Mouse (Mus musculus) adrenal gland, adult 8-10 months (tissue): Measurements from ENCODE around the gene Hsd11b1. TPM values are rescaled to one million over a fixed set of nuclear protein-coding genes. Genes with fewer than 3 reads are reported as not detected.

Experiments
- DNase-seq: peaks from one replicate; pipeline ENCODE4 v3.0.0; 2022
- total RNA-seq, 4 experiments: library from RNA; stranded (reverse); gene quantifications; 2 replicates each; pipeline ENCODE4 v1.2.4; 2022

Hsd11b1 gene
- total RNA-seq, 4 experiments from 2014 or later = 58.1 to 94.0 (median 71.6) TPM

- no peak for DNase-seq
Observed at GRCm38 (mm10) chr1:193242863-193243262, 21.0 kb downstream of the Hsd11b1 start.

DNA sequence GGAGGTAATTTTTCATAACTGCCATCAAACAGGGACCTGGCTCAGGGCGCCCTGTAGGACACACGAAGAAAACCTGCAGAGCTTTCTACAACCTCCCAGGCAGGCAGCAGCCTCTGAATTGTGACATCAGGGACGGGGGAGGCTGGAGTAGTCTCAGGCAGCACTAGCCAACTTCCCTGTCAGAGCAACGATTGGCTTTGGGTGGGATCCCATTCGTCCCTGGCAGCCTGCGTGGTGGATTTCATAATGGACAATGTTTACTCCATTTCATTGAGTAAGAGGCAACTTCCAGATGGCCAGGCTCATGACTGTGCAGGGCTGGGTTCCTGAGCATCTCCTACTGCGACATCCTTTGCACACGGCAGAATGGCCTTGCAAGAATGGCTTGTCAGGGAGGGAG is 21.6 kb downstream of the Hsd11b1 start:
- DNase-seq = peak; percentile 47

GRCm38 (mm10) chr1:193241436-193241835 is 22.4 kb downstream of the Hsd11b1 start:
- DNase-seq = no peak

DNA sequence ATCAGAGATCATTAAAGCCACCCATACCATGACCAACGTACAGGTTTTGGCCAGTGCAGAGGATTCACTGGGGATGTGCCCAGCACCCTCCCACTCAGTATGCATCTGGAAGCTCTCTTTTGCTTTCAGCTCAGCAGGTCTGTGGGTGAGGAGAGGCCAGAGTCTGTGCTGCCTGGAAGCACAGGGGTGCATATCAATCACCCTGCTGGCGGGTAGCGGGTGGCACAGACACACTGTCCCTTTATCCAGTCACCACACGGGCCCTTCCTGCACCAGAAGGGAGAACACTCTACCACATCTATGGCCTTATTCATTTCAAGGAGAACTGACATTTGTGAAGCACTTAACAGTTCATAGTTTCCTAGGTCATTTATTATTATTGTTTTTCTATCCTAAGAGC is 25.4 kb downstream of the Hsd11b1 start:
- DNase-seq = no peak

DNA sequence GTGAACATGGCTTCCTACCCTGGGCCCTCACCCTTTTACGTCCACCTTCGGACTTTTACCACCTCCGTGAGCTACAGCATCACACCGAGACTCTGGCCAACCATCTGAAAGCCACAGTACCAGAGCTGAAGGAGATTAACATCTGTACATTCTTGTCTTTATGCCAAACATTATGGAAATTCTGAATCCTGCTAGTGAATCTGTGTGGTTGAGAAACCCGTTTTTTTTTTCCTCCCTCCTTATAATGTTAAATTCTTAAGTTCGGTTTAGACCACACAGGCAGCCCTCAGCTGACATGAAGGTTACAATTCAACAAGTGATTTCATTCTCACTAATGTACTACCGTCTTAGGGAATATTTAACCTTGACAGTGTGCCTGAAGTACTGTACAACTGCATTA is 28.9 kb downstream of the Hsd11b1 start:
- DNase-seq = no peak

GRCm38 (mm10) chr1:193234130-193234645 is 29.7 kb downstream of the Hsd11b1 start:
- DNase-seq = no peak

GRCm38 (mm10) chr1:193232732-193233131 is 31.1 kb downstream of the Hsd11b1 start:
- no peak for DNase-seq

DNA sequence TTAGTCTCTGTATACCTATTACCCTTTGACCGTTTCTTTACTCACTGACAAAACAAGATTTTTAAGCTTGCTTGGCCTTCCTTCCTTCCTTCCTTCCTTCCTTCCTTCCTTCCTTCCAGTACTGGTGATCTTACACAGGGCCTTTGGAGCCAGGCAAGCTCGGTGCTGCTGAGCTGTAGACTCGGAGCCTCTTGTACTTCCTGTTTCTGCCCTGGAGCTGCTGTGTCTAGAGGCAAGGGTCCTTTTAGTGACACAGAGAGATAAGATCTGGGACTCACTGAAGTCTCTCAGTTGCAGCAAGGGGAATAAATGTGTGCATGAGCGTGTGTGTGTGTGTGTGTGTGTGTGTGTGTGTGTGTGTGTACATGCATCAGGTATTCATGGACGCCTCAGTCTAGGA is 32.9 kb downstream of the Hsd11b1 start:
- DNase-seq = no peak

DNA sequence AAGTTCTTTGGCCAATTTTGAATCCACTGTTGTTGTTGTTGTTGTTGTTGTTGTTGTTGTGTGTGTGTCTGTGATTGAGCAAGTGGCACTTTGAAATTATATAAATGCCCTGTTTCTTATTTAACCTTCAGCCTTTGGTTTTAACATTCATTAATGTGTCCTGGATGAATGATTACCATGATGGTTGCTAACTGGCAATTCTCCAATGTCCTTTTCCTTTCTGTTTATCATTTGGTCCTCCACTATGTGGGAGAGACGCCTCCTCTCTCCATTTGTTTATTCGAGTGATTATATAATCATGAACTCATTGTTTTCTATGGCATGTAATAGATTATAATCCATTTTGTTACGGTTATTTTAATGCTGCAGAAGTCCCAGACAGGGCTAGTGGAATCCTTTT is 33.3 kb downstream of the Hsd11b1 start:
- DNase-seq = no peak

DNA sequence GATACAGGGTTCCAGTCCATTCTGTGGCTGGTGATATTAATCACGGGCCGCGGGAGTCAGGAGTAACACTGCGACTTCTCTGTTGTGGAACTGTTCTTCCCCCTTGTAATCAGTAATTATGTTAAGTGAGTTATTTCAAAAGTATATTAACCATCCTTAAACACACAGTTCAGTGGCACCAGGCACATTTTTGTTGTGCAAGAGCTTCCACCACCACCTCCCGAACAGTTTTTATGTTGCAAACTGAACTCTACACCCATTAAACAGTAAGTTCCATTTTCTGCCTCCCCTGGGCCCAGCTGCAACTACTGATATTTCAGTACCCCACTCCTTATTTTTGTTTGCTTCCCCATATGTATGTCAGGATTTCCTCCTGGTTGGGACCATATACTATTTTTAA is 34.3 kb downstream of the Hsd11b1 start:
- DNase-seq = no peak

GRCm38 (mm10) chr1:193227537-193227936 is 36.3 kb downstream of the Hsd11b1 start:
- DNase-seq = no peak

GRCm38 (mm10) chr1:193226724-193227522 is 37.0 kb downstream of the Hsd11b1 start:
- no peak for DNase-seq

GRCm38 (mm10) chr1:193226114-193226513 is 37.8 kb downstream of the Hsd11b1 start:
- no peak for DNase-seq

DNA sequence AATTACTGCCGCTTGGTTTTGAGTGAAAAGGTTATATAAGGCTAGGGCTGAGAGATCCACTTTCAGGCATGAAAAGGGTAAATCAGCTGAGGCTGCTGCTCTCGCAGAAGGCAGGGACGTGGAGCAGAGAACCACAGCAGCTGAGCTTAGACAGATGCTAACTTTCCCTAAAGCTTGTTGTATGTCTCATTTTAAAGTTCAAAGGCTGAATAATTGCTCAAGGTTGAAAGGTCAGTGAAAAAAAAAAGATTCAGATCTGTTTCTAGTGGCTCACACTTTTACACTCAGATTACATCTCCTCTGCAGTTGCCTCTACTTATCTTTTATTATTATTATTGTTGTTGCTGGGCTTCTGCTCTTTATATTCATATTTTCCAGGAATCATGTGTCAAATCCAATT is 38.3 kb downstream of the Hsd11b1 start:
- no peak for DNase-seq

- DNase-seq = no peak
Observed at GRCm38 (mm10) chr1:193220408-193220807, 43.5 kb downstream of the Hsd11b1 start.

DNA sequence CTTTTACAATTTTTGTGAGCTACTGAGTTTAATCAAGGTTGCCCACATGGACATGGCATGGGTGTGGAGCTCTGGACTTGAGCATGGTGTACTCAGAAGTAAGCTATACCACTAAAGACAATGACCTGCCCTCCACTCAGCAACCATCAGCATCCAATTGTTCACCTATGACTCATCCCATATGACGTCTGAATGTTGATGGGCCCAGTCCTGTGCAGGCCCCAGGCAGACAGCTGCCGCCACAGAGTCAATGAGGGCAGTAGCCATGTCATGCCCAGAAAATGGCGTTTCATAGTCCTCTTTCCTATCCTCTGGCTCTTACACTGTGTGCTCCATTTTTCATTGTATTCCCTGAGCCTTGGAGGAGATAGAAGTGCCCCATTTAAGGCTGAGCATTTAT is 47.9 kb downstream of the Hsd11b1 start:
- DNase-seq = no peak

DNA sequence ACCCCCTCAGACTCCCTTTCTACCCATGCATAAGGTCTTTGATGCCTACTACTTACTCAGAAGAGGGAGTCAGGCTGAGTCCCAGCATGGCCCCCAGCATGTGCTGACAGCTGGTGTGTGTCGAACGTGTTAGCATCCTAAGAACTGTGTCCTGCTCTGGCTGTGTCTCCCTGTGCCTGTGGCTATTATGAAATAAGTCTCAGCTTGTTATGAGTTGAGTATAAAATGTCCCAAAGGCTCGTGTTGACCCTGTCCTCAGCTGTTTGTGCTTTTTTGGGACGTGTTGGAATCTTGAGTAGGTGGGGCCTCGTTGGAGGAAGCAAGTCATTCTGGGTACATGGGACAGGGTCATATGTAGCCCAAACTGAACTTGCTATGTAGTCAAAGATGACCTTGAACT is 49.8 kb downstream of the Hsd11b1 start:
- no peak for DNase-seq

DNA sequence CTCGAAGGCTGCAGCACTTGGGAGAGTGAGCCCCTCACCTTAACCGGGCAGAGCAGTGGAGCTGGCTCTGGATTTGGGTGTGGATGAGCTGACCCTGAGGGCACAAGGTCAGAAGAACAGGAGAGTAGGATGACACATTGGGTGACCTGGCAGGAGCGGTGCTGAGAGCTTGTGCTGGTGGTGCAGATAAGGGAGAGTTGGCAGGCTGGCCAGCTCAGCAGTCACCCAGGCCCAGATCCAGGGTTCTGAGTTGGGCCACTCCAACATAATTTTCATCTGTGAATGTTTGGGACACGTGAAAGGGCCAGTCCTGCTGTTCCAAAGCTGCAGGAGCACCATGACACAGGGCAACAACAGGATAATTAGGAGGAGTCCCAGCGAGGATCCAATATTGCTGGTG is 52.5 kb downstream of the Hsd11b1 start:
- no peak for DNase-seq

DNA sequence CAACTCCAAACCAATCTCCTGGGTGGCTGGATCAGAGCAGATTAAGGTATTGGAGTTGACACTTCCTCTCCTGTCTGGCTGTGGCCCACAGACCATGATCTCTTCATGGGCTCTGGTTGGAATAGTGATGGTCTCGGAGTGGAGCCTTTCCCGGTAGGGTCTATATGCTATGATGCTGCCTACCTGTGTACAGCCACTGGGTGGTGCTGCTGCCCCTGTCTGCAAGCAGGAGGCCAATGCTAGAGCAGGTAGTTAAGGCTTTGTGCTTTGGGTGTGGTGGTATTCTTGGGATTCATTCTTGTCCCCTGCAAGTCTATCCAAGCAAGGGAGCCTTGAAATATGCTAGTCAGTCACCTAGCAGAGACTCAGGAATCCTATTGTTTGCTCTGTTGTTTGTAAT is 55.7 kb downstream of the Hsd11b1 start:
- no peak for DNase-seq

GRCm38 (mm10) chr1:193207503-193207902 is 56.4 kb downstream of the Hsd11b1 start, which contains the start of gene Lamb3:
TSS of gene Lamb3 (plus strand) at chr1:193207699.
- no peak for DNase-seq

GRCm38 (mm10) chr1:193205431-193205830 is 58.4 kb downstream of the Hsd11b1 start:
- no peak for DNase-seq

- DNase-seq = no peak
Observed at GRCm38 (mm10) chr1:193203821-193204220, 60.1 kb downstream of the Hsd11b1 start.

DNA sequence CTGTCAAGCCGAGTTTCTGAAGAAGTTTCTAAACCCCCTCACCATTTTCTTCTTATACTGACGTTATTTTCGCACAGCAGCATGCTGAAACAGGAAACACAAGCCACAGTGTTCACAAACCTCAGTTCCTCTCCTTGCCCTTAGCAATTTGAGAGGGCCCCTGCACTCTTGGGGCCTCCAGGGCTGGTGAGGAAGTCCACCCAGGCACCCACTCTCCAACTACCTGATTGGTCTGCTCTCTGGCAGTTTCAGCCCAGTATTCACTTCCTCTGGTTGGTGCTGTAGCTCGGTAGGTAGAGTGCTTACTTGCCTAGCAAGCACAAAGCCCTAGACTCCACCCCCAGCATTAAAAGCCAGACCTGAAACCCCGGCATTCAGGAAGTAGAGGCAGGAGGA is 62.5 kb downstream of the Hsd11b1 start, which contains the start of gene Traf3ip3:
Gene Traf3ip3 (minus strand): TSS at position 321 of the 396 bp plus-strand sequence.
- DNase-seq = peak; percentile 3

- no peak for DNase-seq
Observed at GRCm38 (mm10) chr1:193200640-193201382, 63.1 kb downstream of the Hsd11b1 start.
